Mouse (Mus musculus) heart, postnatal 10 days (tissue): ENCODE measurements around the gene Pard3b. TPM values are rescaled to one million over a fixed set of nuclear protein-coding genes. Genes with fewer than 3 reads are reported as not detected.
A peak's percentile ranks its signal among the peaks of the same experiment; 100 is the strongest.

Experiments used
- DNase-seq, 2 experiments: peaks; one replicate each; pipeline ENCODE4 v3.0.0; 2021
- intact Hi-C: fragments of 180-260 bp; cut with DNase I; formaldehyde crosslinking; loops from one replicate; pipeline ENCODE4 v1.15.1; 2025
- total RNA-seq, 2 experiments: library from RNA; stranded (reverse); gene quantifications; 2 replicates each; pipeline ENCODE4 v1.2.3; 2021

The Pard3b gene
- 10 to 100 TPM; 16.4 to 16.6 TPM for total RNA-seq

DNA sequence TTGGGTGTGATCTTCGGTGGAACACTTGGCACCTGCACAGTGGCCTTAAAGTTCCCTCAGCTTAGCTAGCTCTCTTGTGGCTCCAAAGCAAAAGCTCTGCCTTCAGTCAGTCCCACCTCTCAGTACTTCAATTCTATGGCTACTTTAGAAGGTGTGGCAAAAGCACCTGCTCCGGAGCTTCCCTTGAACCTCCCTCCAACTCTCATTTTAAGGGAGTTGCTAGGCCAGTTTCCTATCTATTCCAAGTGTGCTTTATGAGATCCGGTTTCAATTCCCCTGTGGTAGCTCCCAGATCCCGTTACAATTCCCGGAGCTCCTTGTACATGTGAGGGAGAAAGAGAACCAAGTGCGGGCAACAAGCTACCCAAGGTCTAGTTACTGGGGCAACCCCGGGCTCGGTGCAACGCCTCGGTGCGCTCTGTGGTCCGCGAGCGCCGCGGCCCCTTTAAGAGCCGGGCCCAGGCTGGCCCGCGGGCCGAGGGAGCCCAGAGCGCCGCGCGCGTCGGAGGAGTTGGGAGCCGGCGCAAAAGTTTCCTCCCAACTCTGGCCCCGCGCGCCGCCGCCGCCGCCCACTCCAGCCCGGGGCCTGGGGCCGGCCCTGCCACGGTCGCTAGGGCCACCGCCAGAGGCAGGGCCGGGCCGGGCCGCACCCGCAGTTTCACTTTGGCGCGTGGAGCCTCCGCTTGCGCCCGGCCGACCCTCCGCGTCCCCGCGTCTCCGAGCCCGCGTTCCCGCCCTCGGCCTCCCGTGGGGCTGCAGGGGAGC, at the start of gene Pard3b:
Gene Pard3b (plus strand): TSS at position 478 of the 765 bp plus-strand sequence.
- intact Hi-C loops, result loop anchor here (5.0 kb wide), 3 partner anchors 134 to 1064 kb away; partner anchors contain the start of gene Nrp2
- peak; percentile 80 to 81 for DNase-seq

DNA sequence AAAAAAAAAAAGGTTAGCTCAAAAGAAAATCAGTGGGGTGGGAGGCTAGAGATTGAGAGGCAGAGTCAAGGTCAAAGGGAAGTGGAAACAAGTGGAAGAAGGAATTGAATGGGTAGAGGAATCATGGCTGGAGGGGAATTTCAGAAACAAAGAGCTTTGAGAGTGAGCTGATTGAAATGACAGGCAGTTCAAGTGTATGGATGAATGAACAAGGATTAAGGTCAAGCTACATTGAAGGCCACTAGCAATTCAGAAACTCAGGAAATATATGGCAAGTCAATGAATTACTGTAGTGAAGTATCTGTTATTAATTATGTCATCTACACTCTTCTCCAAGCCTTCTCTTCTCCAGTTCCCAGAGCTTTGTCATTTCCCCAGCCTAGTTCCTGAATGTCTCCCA, 22.4 kb upstream of the Pard3b start:
- DNase-seq, result no peak
- intact Hi-C loops, result no loop called here

- no peak for DNase-seq
- intact Hi-C loops, result no loop called here
These were observed 18.0 kb upstream of the Pard3b start for GRCm38 (mm10) chr1:61620651-61621050.

DNA sequence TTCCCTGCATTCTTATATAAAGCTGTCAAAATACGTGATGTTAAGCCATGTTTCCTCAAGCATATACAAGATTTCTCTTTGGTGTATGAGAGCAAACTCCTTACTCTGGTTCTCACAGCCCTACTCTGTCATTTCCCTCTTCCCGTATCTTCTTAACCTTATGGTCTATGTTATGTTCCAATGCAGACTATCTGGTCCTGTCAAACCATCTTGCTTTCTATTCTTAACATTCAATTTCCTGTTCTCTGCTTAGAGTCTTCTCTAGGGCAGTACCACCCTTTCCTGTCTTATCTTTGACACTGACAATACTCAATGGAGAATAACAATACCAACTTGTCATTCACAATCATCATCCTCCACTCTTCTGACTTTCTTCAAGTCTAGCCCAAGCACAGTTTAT, 8.8 kb upstream of the Pard3b start:
- intact Hi-C loops, result no loop called here
- no peak for DNase-seq

DNA sequence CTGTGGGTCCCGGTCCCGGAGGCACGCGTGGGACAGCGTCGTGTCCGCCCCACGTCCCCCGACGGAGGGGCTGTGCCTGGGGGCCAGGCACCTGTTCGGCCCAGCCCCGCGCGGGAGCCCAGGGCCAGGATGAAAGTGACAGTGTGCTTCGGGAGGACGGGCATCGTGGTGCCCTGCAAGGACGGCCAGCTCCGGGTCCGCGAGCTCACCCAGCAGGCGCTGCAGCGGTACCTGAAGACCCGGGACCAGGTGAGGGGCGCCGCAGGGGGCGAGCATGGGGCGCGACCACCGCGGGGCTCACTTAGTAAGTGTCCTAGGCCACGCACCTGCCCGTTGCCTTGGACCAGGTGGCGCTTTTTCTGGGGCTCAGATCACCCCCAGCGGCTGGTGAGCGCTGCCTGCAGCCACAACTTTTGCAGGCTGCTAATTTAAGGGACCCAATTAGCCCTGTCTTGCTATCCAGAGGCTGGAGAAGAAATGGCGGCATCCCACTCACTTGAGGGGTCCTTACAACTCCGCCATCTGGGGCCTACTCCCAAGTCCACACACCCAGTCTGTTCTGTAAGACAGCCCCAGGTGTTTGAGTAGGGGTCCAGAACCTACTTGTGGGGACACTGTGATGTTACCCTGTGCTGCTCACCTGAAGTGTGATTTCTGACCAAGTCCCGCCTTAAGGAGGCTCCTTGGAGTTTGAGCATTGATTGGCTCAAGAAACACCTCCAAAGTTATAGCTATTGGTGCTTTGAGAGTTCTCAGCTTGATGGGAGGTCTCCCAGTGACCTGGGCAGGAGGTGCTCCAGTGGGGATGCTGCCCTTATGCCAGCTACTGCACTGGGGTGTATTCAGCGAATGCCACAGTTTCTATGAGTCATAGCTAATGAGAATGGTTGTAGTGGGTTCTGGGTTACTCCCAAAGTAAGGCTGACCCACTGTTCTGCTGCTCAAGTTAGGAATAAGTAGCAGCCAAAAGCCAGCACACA, 780 bp downstream of the Pard3b start:
- DNase-seq, result peak; percentile 40 to 43
- intact Hi-C loops, result loop anchor here (5.0 to 10.0 kb wide), 5 partner anchors 133 to 1063 kb away; partner anchors contain the start of gene Nrp2

DNA sequence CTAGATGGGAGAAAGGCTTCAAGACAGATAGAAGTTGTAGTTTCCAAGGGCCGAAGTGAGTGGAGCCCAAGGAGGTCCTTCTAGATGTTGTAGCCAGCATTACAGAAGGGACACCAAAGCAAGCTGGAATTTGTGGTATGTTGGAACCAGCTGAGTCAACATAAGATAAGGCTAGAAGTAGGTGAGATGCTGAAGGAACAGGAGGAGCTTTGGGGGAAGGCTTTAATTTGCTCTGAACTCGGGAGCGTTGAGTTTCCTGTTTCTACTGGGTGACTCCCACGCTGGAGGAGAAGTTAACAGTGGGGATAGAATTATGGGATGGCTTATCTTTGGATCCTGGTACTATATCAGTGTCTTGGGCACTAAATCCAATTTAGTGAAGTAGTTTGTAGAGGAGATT, 3.3 kb downstream of the Pard3b start:
- DNase-seq, result no peak
- intact Hi-C loops, result loop anchor here (5.0 to 10.0 kb wide), 2 partner anchors 337 to 465 kb away; no protein-coding TSS in a partner anchor

DNA sequence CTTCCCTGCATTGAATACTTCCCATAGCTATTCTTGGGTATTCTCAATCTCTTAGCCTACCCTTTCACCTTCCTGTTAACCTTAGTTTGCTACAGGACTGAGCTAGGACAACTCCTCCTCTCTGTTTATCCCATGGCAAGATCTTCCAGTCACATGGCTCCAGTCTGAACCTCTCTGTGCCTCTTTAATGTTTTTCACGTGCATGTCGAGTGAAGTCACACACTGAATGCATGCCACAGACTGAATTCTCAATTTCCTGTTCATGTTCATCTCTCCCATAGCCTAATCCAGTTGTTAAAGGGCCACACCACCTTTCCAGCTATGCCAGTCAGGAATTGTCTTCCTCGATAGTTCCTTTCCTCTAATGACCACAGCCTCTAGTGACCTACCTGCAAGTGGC, 6.4 kb downstream of the Pard3b start:
- no peak for DNase-seq
- intact Hi-C loops, result loop anchor here (10.0 kb wide), 1 partner anchor 340 kb away; no protein-coding TSS in a partner anchor

DNA sequence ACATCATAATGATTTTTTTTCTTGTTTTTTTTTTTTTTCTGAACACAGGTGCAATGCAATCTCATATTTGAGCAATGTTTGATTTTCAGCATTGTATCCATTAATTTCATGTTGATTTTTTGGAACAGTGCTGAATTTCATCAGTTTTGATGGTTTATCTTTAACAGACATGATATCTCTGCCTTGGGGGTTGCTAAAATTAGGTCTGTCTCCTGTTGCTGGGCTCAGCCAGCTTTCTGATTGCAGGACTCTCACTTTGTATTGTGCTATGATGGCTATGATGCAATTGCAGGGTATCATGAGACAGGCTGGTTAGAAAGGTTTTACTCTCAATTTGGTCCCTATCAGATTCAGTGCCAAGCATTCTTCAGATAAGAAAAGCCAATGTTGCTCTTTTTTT, 11.3 kb downstream of the Pard3b start:
- DNase-seq, result no peak

GRCm38 (mm10) chr1:61651454-61652271, 13.0 kb downstream of the Pard3b start:
- DNase-seq, result no peak
- intact Hi-C loops, result no loop called here

More for the DNA sequence above, 11.3 kb downstream of the Pard3b start:
- intact Hi-C loops, result loop anchor here (10.0 kb wide), 1 partner anchor 345 kb away; no protein-coding TSS in a partner anchor

DNA sequence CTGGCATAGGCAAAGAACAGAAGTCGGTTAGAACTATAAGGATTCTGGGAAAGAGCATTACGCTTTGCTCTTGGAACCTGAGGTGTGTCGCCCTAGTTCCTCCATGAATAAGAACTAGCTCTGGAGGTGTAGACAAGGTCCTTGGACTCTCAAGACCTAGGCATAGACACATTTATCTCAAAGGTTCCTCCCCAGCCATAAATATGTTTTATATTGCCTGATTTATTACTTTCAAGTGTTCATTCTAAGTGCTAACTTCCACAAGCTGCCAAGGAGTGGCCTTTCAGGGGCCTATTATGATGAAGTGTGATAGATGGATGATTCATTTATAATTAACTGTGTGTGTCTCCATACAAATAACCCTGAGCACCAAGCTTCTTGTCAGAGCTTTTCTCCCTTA, 19.1 kb downstream of the Pard3b start:
- intact Hi-C loops, result no loop called here
- no peak for DNase-seq

DNA sequence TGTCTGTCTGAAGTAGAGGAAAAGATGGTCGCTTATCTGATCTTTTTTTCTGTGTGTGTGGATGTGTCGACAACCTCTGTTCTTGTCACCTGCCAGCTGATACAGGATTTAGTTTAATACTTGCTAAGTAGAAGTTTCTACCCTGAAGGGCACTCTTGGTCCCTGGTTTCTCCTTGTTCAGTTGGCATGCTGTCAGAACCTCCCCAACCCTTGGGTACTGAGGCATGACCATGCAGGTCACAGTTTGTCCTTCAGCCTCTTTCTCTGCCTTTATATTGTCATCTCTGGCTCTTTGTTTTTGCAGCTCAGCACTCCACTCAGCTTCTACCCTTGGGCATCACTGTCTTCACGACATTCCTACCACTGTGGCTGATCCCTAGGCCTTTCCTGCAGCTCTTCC, 21.3 kb downstream of the Pard3b start:
- no peak for DNase-seq
- intact Hi-C loops, result no loop called here

- DNase-seq, result no peak
- intact Hi-C loops, result no loop called here
These were observed 46.7 kb downstream of the Pard3b start for GRCm38 (mm10) chr1:61685221-61685814.

- intact Hi-C loops, result no loop called here
- no peak for DNase-seq
These were observed 47.3 kb downstream of the Pard3b start for GRCm38 (mm10) chr1:61685921-61686320.

- no peak for DNase-seq
- intact Hi-C loops, result no loop called here
These were observed 49.7 kb downstream of the Pard3b start for GRCm38 (mm10) chr1:61688301-61688700.

DNA sequence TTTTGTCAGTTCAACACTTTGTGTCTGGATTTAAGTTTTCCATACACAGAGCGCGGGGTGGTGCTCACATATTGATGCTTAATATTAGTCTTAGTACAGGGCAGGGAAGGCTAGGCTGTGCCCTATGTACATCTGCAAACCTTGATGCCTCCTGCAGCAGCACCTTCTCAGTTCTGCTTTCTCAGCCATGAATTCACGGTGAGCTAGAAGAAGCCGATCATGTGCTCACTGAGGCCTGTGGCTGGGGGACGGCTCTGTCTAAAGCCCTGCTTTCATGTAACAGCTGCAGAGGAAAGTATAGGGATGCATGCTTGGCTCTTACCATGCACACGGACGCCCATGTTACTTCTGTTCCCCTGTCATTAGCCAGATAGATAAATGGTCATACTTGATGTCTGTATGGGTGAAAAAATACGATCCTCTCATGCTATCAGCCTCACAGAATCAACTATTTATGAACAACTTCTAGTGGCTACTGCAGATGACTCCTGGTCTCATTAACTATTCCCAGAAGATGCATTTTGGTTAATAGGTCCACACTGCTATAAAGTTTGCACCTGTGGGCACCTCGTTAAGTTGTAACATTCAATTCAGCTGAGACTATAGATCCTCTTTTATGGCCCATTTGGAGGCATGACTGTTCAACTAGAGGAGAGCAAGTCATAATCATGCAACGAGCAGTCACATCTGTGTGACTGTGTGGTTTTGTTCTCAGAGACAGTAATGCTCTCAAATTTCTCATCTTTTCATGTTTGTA, 60.0 kb downstream of the Pard3b start:
- DNase-seq, result no peak
- intact Hi-C loops, result no loop called here

DNA sequence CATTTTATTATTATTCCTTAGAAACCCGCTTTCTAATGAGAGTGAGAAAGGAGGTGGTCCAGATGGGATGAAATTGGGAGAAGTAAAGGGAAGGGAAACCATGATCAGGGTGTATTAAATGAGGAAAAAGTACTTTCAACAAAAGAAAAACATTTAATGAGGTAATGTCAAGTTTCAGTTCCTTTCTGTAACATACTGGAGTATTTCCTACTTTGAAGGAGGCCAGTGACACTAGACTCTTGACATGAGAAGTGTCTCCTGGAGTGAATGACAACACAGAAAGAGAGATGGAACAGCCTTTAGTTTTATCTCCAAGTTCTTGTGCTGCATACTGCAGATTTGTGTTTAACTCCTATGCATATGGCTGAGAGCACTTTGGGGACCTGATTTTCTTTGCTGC, 71.2 kb downstream of the Pard3b start:
- no peak for DNase-seq
- intact Hi-C loops, result no loop called here

- intact Hi-C loops, result no loop called here
- no peak for DNase-seq
These were observed 72.9 kb downstream of the Pard3b start for GRCm38 (mm10) chr1:61711523-61711922.

DNA sequence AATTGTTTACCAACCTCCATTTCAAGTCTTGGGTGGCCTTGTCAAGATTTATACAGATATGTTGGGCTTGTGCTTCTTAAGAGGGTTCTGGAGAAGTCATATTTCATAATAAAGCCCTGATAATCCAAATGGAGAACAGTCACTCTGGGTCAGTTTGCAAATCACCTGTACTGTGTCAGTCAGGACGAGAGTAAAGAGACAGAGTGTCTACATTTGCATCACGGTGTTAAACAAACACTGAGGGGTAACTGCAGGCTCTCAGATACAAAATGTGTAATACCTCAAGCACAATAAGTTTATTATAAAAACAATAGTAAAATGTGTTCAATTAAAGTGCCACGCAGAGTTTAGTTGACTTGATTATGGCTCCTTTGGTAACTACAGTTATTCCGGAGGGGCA, 91.0 kb downstream of the Pard3b start:
- intact Hi-C loops, result no loop called here
- DNase-seq, result no peak

DNA sequence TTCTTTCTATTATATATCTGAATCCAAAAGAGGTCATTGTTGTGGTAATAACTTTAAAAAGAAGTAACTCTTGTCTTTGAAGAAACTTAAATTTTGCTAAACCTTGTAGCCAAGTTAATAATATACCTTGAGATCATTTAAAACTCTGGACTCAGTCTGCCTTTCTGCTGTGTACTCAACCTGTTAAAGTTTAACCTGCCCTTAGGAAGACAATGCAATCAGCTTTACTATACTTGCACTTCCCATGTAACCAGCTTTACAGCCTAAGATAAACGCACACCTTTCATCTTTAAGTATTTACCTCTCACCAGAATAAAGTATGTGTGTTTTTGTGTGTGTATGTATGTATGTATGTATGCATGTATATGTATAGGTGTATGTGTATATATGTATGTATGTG, 97.9 kb downstream of the Pard3b start:
- no peak for DNase-seq
- intact Hi-C loops, result no loop called here
